In genomic region chr6:72388266-72388665, GRCm38 (mm10) we compare ENCODE assay signal across 11 mouse cellular contexts. TPM values are rescaled to one million over a fixed set of nuclear protein-coding genes. Genes with fewer than 3 reads are reported as not detected.
DNase-seq lines count a peak whose midpoint lies in the region; ATAC-seq and TF ChIP-seq lines count a peak whose summit lies in the region.
"Had no signal": no experiment of that assay in that cellular context is flagged by ENCODE, and none has a peak within 500 bp of the region (broad histone marks: within the 10 kb centered on the region; RNA-seq: fewer than 3 reads in every experiment).

No protein-coding gene starts in this region.

- H3K27me3 ChIP-seq in heart, postnatal 0 days (ENCODE audit: control insufficient read depth, insufficient read depth, low read length), result no peaks in the 10 kb centered on the region
- H3K27me3 ChIP-seq in midbrain, embryonic 11.5 days (ENCODE audit: control insufficient read depth, insufficient read depth, low read length), result no peaks in the 10 kb centered on the region
- peaks cover 16% of the 10 kb centered on the region; the same call in 1 of the 2 replicates for H3K27me3 ChIP-seq in midbrain, embryonic 14.5 days (ENCODE audit: control insufficient read depth, insufficient read depth, low read length)
- H3K27me3 ChIP-seq in limb, embryonic 14.5 days (ENCODE audit: control insufficient read depth, insufficient read depth, low read length), result no peaks in the 10 kb centered on the region
- H3K27me3 ChIP-seq in stomach, postnatal 0 days (ENCODE audit: control insufficient read depth, insufficient read depth, low read length), result no peaks in the 10 kb centered on the region
- H3K27me3 ChIP-seq: Patski had no signal

- no peaks in the 10 kb centered on the region for H3K9me3 ChIP-seq in heart, postnatal 0 days (replicated peaks; ENCODE audit: control insufficient read depth, low read length)
- no peaks in the 10 kb centered on the region for H3K9me3 ChIP-seq in midbrain, embryonic 11.5 days (ENCODE audit: control insufficient read depth, low read length)
- no peaks in the 10 kb centered on the region for H3K9me3 ChIP-seq in midbrain, embryonic 14.5 days (ENCODE audit: control insufficient read depth, low read length)
- H3K9me3 ChIP-seq in limb, embryonic 14.5 days (ENCODE audit: control insufficient read depth, low read length), result no peaks in the 10 kb centered on the region
- no peaks in the 10 kb centered on the region for H3K9me3 ChIP-seq in stomach, postnatal 0 days (ENCODE audit: control insufficient read depth, low read length)

- no peak overlapping the region for H3K4me2 ChIP-seq in heart, postnatal 0 days (ENCODE audit: low read depth, low read length)
- H3K4me2 ChIP-seq in midbrain, embryonic 11.5 days, result no peak overlapping the region
- no peak overlapping the region for H3K4me2 ChIP-seq in midbrain, embryonic 14.5 days (ENCODE audit: low read length)
- H3K4me2 ChIP-seq in limb, embryonic 14.5 days (replicated peaks; ENCODE audit: low read depth, low read length, severe bottlenecking), result peak overlapping the region; percentile 79; the same call in 1 of the 2 replicates
- H3K4me2 ChIP-seq in stomach, postnatal 0 days (replicated peaks; ENCODE audit: low read depth), result 0 out of 2 replicates have a peak overlapping the region, but pooled peaks have one; percentile 69

- 72% methylated on average over 10 of the region's 10 CpGs for WGBS in heart, postnatal 0 days
- 72% methylated on average over 10 of the region's 10 CpGs for WGBS in midbrain, embryonic 11.5 days
- 75% methylated on average over 10 of the region's 10 CpGs for WGBS in midbrain, embryonic 14.5 days
- WGBS in limb, embryonic 14.5 days, result 46% methylated on average over 10 of the region's 10 CpGs
- 58% methylated on average over 10 of the region's 10 CpGs for WGBS in stomach, postnatal 0 days

- TF ChIP-seq POLR2A in limb, embryonic 14.5 days (IDR thresholded peaks at IDR 0.05; ENCODE audit: borderline replicate concordance, extremely low read depth, insufficient read depth, insufficient read length), result no peak

- 0 out of 2 replicates have a peak overlapping the region, but pooled peaks have one; percentile 99 for H3K27ac ChIP-seq in heart, postnatal 0 days (ENCODE audit: low read depth)
- H3K27ac ChIP-seq in midbrain, embryonic 11.5 days (ENCODE audit: low read depth, low read length), result no peak overlapping the region
- no peak overlapping the region for H3K27ac ChIP-seq in midbrain, embryonic 14.5 days (replicated peaks; ENCODE audit: low read depth, low read length)
- no peak overlapping the region for H3K27ac ChIP-seq in limb, embryonic 14.5 days (replicated peaks; ENCODE audit: low read depth, low read length)
- no peak overlapping the region for H3K27ac ChIP-seq in stomach, postnatal 0 days (replicated peaks)

- no peak overlapping the region for H3K9ac ChIP-seq in heart, postnatal 0 days (replicated peaks; ENCODE audit: low read depth, low read length)
- no peak overlapping the region for H3K9ac ChIP-seq in midbrain, embryonic 11.5 days (ENCODE audit: low read length)
- H3K9ac ChIP-seq in midbrain, embryonic 14.5 days (replicated peaks; ENCODE audit: low read length), result no peak overlapping the region
- 0 out of 2 replicates have a peak overlapping the region, but pooled peaks have one; percentile 7 for H3K9ac ChIP-seq in limb, embryonic 14.5 days (ENCODE audit: low read depth, low read length, severe bottlenecking)
- no peak overlapping the region for H3K9ac ChIP-seq in stomach, postnatal 0 days (ENCODE audit: low read length)

- H3K4me3 ChIP-seq in heart, postnatal 0 days (ENCODE audit: low read depth, low read length), result no peak overlapping the region
- no peak overlapping the region for H3K4me3 ChIP-seq in midbrain, embryonic 11.5 days (ENCODE audit: low read depth, low read length)
- no peak overlapping the region for H3K4me3 ChIP-seq in midbrain, embryonic 14.5 days (replicated peaks; ENCODE audit: low read depth, low read length)
- no peak overlapping the region for H3K4me3 ChIP-seq in limb, embryonic 14.5 days (replicated peaks; ENCODE audit: low read length)
- no peak overlapping the region for H3K4me3 ChIP-seq in stomach, postnatal 0 days (ENCODE audit: low read depth, low read length)

- DNase-seq in heart, postnatal 0 days (ENCODE audit: low spot score), result no peak
- no peak for DNase-seq in heart, adult 9 months (ENCODE audit: low spot score in 2 of 2)
- peak; percentile 77 for DNase-seq in midbrain, embryonic 11.5 days (ENCODE audit: low spot score, missing footprints)
- DNase-seq in midbrain, embryonic 14.5 days, result no peak
- DNase-seq in limb, embryonic 14.5 days (ENCODE audit: low spot score), result no peak
- DNase-seq in stomach, postnatal 0 days (ENCODE audit: low spot score), result no peak
- DNase-seq in retina, embryonic 14.5 days (ENCODE audit: low spot score), result no peak
- DNase-seq: cerebellum, adult 9-11 months; kidney, adult 11 months; layer of hippocampus, adult 9-11 months had no signal

- peaks cover 32% of the 10 kb centered on the region for H3K36me3 ChIP-seq in heart, postnatal 0 days (replicated peaks; ENCODE audit: control insufficient read depth, insufficient read depth, low read length)
- no peaks in the 10 kb centered on the region for H3K36me3 ChIP-seq in midbrain, embryonic 11.5 days (ENCODE audit: control insufficient read depth, insufficient read depth, low read length)
- H3K36me3 ChIP-seq in midbrain, embryonic 14.5 days (ENCODE audit: control insufficient read depth, insufficient read depth, low read length), result no peaks in the 10 kb centered on the region
- peaks cover 27% of the 10 kb centered on the region for H3K36me3 ChIP-seq in limb, embryonic 14.5 days (ENCODE audit: control insufficient read depth, insufficient read depth, low read length)
- H3K36me3 ChIP-seq in stomach, postnatal 0 days (ENCODE audit: control insufficient read depth, insufficient read depth, low read length), result peaks cover 6% of the 10 kb centered on the region; the same call in 1 of the 2 replicates

- no peak for ATAC-seq in heart, postnatal 0 days (ENCODE audit: insufficient read depth, low read depth)
- ATAC-seq in midbrain, embryonic 11.5 days (ENCODE audit: low FRiP score), result no peak
- no peak for ATAC-seq in midbrain, embryonic 14.5 days (ENCODE audit: low FRiP score, low TSS enrichment)
- no peak for ATAC-seq in limb, embryonic 14.5 days (ENCODE audit: low FRiP score, low read depth)
- ATAC-seq in stomach, postnatal 0 days (ENCODE audit: low FRiP score, low TSS enrichment), result no peak
- ATAC-seq: Patski had no signal

- no peak for TF ChIP-seq EP300 in heart, postnatal 0 days (IDR thresholded peaks at IDR 0.05; ENCODE audit: low read depth)
- TF ChIP-seq EP300 in stomach, postnatal 0 days (optimal IDR thresholded peaks at IDR 0.05), result no peak

- no peak for TF ChIP-seq CTCF in heart, postnatal 0 days (IDR thresholded peaks at IDR 0.05; ENCODE audit: low read depth)
- no peak for TF ChIP-seq CTCF in stomach, postnatal 0 days (IDR thresholded peaks at IDR 0.05; ENCODE audit: low read depth)

- H3K4me1 ChIP-seq in heart, postnatal 0 days (ENCODE audit: control insufficient read depth, insufficient read depth), result peaks cover 17% of the 10 kb centered on the region
- peaks cover 7% of the 10 kb centered on the region for H3K4me1 ChIP-seq in midbrain, embryonic 11.5 days (ENCODE audit: control insufficient read depth, insufficient read depth, low read length)
- 0 out of 2 replicates have a peak, but pooled peaks cover 9% of the 10 kb centered on the region for H3K4me1 ChIP-seq in midbrain, embryonic 14.5 days (ENCODE audit: control insufficient read depth, insufficient read depth, low read length)
- peaks cover 27% of the 10 kb centered on the region for H3K4me1 ChIP-seq in limb, embryonic 14.5 days (ENCODE audit: control insufficient read depth, insufficient read depth, low read length)
- peaks cover 9% of the 10 kb centered on the region; the same call in 1 of the 2 replicates for H3K4me1 ChIP-seq in stomach, postnatal 0 days (replicated peaks; ENCODE audit: control insufficient read depth, insufficient read depth)

RNA-seq across cellular contexts. Expression of gene Vamp8, which starts 2.2 kb away (rescaled TPM):
- total RNA-seq in heart, postnatal 0 days (2014; rRNA removed; ENCODE audit: low replicate concordance), result 69.8 and 109 TPM in 2 replicates
- 174 and 175 TPM in 2 replicates for polyA plus RNA-seq in heart, postnatal 0 days (2015; fragmentation: Nextera tagmentation; extraction: Ambion mirVana)
- 27.6 and 32.0 TPM in 2 replicates for polyA plus RNA-seq in midbrain, embryonic 11.5 days (2014; fragmentation: Nextera tagmentation; extraction: Ambion mirVana)
- polyA plus RNA-seq in midbrain, embryonic 14.5 days (2014; fragmentation: Nextera tagmentation; extraction: Ambion mirVana), result 7.2 and 16.9 TPM in 2 replicates
- polyA plus RNA-seq in limb, embryonic 14.5 days (2012; rRNA removed), result 110 and 125 TPM in 2 replicates
- 163 and 173 TPM in 2 replicates for polyA plus RNA-seq in limb, embryonic 14.5 days (2014; fragmentation: Nextera tagmentation; extraction: Ambion mirVana)
- polyA plus RNA-seq in stomach, postnatal 0 days (2015; fragmentation: Nextera tagmentation; extraction: Ambion mirVana), result 368 and 396 TPM in 2 replicates

RNA-seq across cellular contexts. Expression of gene Vamp5, which starts 8.0 kb away (rescaled TPM):
- total RNA-seq in heart, postnatal 0 days (2014; rRNA removed; ENCODE audit: low replicate concordance), result 19.5 and 39.8 TPM in 2 replicates
- 49.0 and 52.9 TPM in 2 replicates for polyA plus RNA-seq in heart, postnatal 0 days (2015; fragmentation: Nextera tagmentation; extraction: Ambion mirVana)
- polyA plus RNA-seq in midbrain, embryonic 11.5 days (2014; fragmentation: Nextera tagmentation; extraction: Ambion mirVana), result 13.4 and 15.4 TPM in 2 replicates
- polyA plus RNA-seq in midbrain, embryonic 14.5 days (2014; fragmentation: Nextera tagmentation; extraction: Ambion mirVana), result 3.2 and 15.2 TPM in 2 replicates
- 14.5 and 16.6 TPM in 2 replicates for polyA plus RNA-seq in limb, embryonic 14.5 days (2012; rRNA removed)
- 20.8 and 24.5 TPM in 2 replicates for polyA plus RNA-seq in limb, embryonic 14.5 days (2014; fragmentation: Nextera tagmentation; extraction: Ambion mirVana)
- 20.2 and 22.2 TPM in 2 replicates for polyA plus RNA-seq in stomach, postnatal 0 days (2015; fragmentation: Nextera tagmentation; extraction: Ambion mirVana)

RNA-seq across cellular contexts. Expression of gene Rnf181, which starts 21.5 kb away (rescaled TPM):
- 53.5 and 65.0 TPM in 2 replicates for total RNA-seq in heart, postnatal 0 days (2014; rRNA removed; ENCODE audit: low replicate concordance)
- polyA plus RNA-seq in heart, postnatal 0 days (2015; fragmentation: Nextera tagmentation; extraction: Ambion mirVana), result 74.9 and 81.3 TPM in 2 replicates
- polyA plus RNA-seq in midbrain, embryonic 11.5 days (2014; fragmentation: Nextera tagmentation; extraction: Ambion mirVana), result 102 TPM in 2 replicates
- 116 and 122 TPM in 2 replicates for polyA plus RNA-seq in midbrain, embryonic 14.5 days (2014; fragmentation: Nextera tagmentation; extraction: Ambion mirVana)
- polyA plus RNA-seq in limb, embryonic 14.5 days (2012; rRNA removed), result 65.7 and 79.5 TPM in 2 replicates
- 84.4 and 85.6 TPM in 2 replicates for polyA plus RNA-seq in limb, embryonic 14.5 days (2014; fragmentation: Nextera tagmentation; extraction: Ambion mirVana)
- 136 and 137 TPM in 2 replicates for polyA plus RNA-seq in stomach, postnatal 0 days (2015; fragmentation: Nextera tagmentation; extraction: Ambion mirVana)

RNA-seq across cellular contexts. Expression of gene Ggcx, which starts 25.8 kb away (rescaled TPM):
- total RNA-seq in heart, postnatal 0 days (2014; rRNA removed; ENCODE audit: low replicate concordance), result 16.8 and 21.9 TPM in 2 replicates
- 13.2 and 16.8 TPM in 2 replicates for polyA plus RNA-seq in heart, postnatal 0 days (2015; fragmentation: Nextera tagmentation; extraction: Ambion mirVana)
- polyA plus RNA-seq in midbrain, embryonic 11.5 days (2014; fragmentation: Nextera tagmentation; extraction: Ambion mirVana), result 9.4 and 12.2 TPM in 2 replicates
- 5.8 and 8.0 TPM in 2 replicates for polyA plus RNA-seq in midbrain, embryonic 14.5 days (2014; fragmentation: Nextera tagmentation; extraction: Ambion mirVana)
- polyA plus RNA-seq in limb, embryonic 14.5 days (2012; rRNA removed), result 44.9 and 59.8 TPM in 2 replicates
- polyA plus RNA-seq in limb, embryonic 14.5 days (2014; fragmentation: Nextera tagmentation; extraction: Ambion mirVana), result 15.3 and 18.4 TPM in 2 replicates
- polyA plus RNA-seq in stomach, postnatal 0 days (2015; fragmentation: Nextera tagmentation; extraction: Ambion mirVana), result 10.7 and 10.8 TPM in 2 replicates

RNA-seq across cellular contexts. Expression of gene Tmem150a, which starts 33.0 kb away (rescaled TPM):
- 18.2 and 23.2 TPM in 2 replicates for total RNA-seq in heart, postnatal 0 days (2014; rRNA removed; ENCODE audit: low replicate concordance)
- 8.0 and 9.7 TPM in 2 replicates for polyA plus RNA-seq in heart, postnatal 0 days (2015; fragmentation: Nextera tagmentation; extraction: Ambion mirVana)
- polyA plus RNA-seq in midbrain, embryonic 11.5 days (2014; fragmentation: Nextera tagmentation; extraction: Ambion mirVana), result 6.2 and 6.5 TPM in 2 replicates
- polyA plus RNA-seq in midbrain, embryonic 14.5 days (2014; fragmentation: Nextera tagmentation; extraction: Ambion mirVana), result 9.8 and 17.1 TPM in 2 replicates
- polyA plus RNA-seq in limb, embryonic 14.5 days (2012; rRNA removed), result 32.9 and 50.5 TPM in 2 replicates
- polyA plus RNA-seq in limb, embryonic 14.5 days (2014; fragmentation: Nextera tagmentation; extraction: Ambion mirVana), result 16.0 and 16.1 TPM in 2 replicates
- polyA plus RNA-seq in stomach, postnatal 0 days (2015; fragmentation: Nextera tagmentation; extraction: Ambion mirVana), result 7.7 and 8.4 TPM in 2 replicates

Comparison
In these comparisons a context has a peak if more than half of its experiments do, and no peak if none do; other contexts are left out.
1. H3K4me2 ChIP-seq: peak in limb, embryonic 14.5 days (single experiment) and stomach, postnatal 0 days (single experiment); none in heart, postnatal 0 days (single experiment), midbrain, embryonic 11.5 days (single experiment) and midbrain, embryonic 14.5 days (single experiment).